Mouse (Mus musculus) neural tube, embryonic 15.5 days (tissue): ENCODE data around the gene Mtch2. TPM values are rescaled to one million over a fixed set of nuclear protein-coding genes. Genes with fewer than 3 reads are reported as not detected.

ENCODE experiments used
- ATAC-seq: fragments of 200-750 bp; cut with Nextera tagmentation; 2 replicates; pipeline ENCODE4 v1.8.0; 2017; ENCODE audit warnings: mild to moderate bottlenecking, moderate TSS enrichment, moderate library complexity; ENCODE audit not compliant: low FRiP score
- H3K27ac ChIP-seq: fragments of 300-500 bp; sonication (generic); replicated peaks from 2 replicates; pipeline ENCODE4 v1.5.1; 2015; ENCODE audit warnings: mild to moderate bottlenecking, inconsistent platforms
- H3K27me3 ChIP-seq: fragments of 300-500 bp; sonication (generic); replicated peaks from 2 replicates; pipeline ENCODE4 v1.6.1; 2015; ENCODE audit warnings: inconsistent platforms
- H3K36me3 ChIP-seq: fragments of 300-500 bp; sonication (generic); 2 replicates; pipeline ENCODE4 v1.6.1; 2015; ENCODE audit warnings: inconsistent platforms
- H3K4me1 ChIP-seq: fragments of 300-500 bp; sonication (generic); 2 replicates; pipeline ENCODE4 v1.6.1; 2015; ENCODE audit warnings: inconsistent platforms
- H3K4me2 ChIP-seq: fragments of 300-500 bp; sonication (generic); 2 replicates; pipeline ENCODE4 v1.6.1; 2015; ENCODE audit warnings: inconsistent platforms, mild to moderate bottlenecking, moderate library complexity
- H3K4me3 ChIP-seq: fragments of 300-500 bp; sonication (generic); replicated peaks from 2 replicates; pipeline ENCODE4 v1.5.1; 2015; ENCODE audit warnings: mild to moderate bottlenecking, inconsistent platforms
- H3K9ac ChIP-seq: fragments of 300-500 bp; sonication (generic); replicated peaks from 2 replicates; pipeline ENCODE4 v1.6.1; 2015; ENCODE audit warnings: mild to moderate bottlenecking, inconsistent platforms
- H3K9me3 ChIP-seq: fragments of 300-500 bp; sonication (generic); replicated peaks from 2 replicates; pipeline ENCODE4 v1.6.1; 2016; ENCODE audit warnings: inconsistent platforms
- WGBS: fragments of 180-500 bp; shearing (Covaris S2); methylation state at CpG from one replicate; pipeline ENCODE4 v1.1.7; 2015; ENCODE audit warnings: mixed read lengths; 5-methylcytosine and 5-hydroxymethylcytosine counted together
- polyA plus RNA-seq: library from polyadenylated mRNA; unstranded; fragments of >200 nt; fragmentation: Nextera tagmentation; extraction: Ambion mirVana; gene quantifications from 2 replicates; pipeline ENCODE4 v1.2.1, GENCODE M21; 2015

Mtch2 gene
- polyA plus RNA-seq, 1 experiment from 2014 or later, result 246 TPM

DNA sequence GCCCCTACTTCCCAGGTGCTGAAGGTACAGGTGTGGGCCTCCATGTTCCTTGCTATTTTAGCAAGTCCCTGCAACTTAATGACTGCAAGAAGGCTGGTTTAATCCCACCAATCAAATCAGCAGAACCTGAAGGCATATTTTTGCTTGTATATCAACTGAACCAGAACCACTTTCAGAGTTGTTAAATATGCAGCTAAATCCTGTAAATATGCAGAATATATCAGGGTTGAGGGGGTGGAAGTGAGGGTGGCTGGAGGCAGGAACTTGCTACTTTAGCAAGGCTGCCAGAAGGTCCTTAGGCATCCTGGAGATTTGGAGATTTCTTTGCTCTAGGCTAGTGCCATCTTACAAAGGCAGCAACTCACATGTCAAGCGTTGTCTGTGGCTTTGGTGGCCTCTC is 68.6 kb downstream of the Mtch2 start:
- ATAC-seq, result no peak
- Histone ChIP-seq H3K27me3 (no peaks in the 10 kb centered on the region), H3K4me2 (peak overlapping the region; percentile 85), H3K4me3 (no peak overlapping the region), H3K9ac (0 out of 2 replicates have a peak overlapping the region, but pooled peaks have one; percentile 7), H3K36me3 (peaks cover 18% of the 10 kb centered on the region), H3K4me1 (peaks cover 32% of the 10 kb centered on the region), H3K9me3 (no peaks in the 10 kb centered on the region), H3K27ac (no peak overlapping the region)
- WGBS, result 48% methylated on average over 1 of the region's 1 CpGs

Other genes with a start within 250 kb of the Mtch2 start
- 21.4 and 25.9 TPM in 2 replicates for gene Nup160, start 169.9 kb upstream of the Mtch2 start, polyA plus RNA-seq
- gene Fnbp4, start 101.8 kb upstream of the Mtch2 start, polyA plus RNA-seq, result 90.9 and 95.6 TPM in 2 replicates
- 0.14 and 0.18 TPM in 2 replicates for gene Agbl2, start 64.4 kb upstream of the Mtch2 start, polyA plus RNA-seq
- 123 and 207 TPM in 2 replicates for gene C1qtnf4, start 38.7 kb downstream of the Mtch2 start, polyA plus RNA-seq
- 48.6 and 55.3 TPM in 2 replicates for gene Kbtbd4, start 57.6 kb downstream of the Mtch2 start, polyA plus RNA-seq
- gene Ndufs3, start 57.7 kb downstream of the Mtch2 start, polyA plus RNA-seq, result 228 and 239 TPM in 2 replicates
- 86.6 and 89.5 TPM in 2 replicates for gene Celf1, start 93.2 kb downstream of the Mtch2 start, polyA plus RNA-seq
- 2.7 TPM in 2 replicates for gene Rapsn, start 188.5 kb downstream of the Mtch2 start, polyA plus RNA-seq
- gene Psmc3, start 206.9 kb downstream of the Mtch2 start, polyA plus RNA-seq, result 234 and 240 TPM in 2 replicates
- 35.5 and 43.2 TPM in 2 replicates for gene Slc39a13, start 223.3 kb downstream of the Mtch2 start, polyA plus RNA-seq
- gene Spi1, start 235.2 kb downstream of the Mtch2 start, polyA plus RNA-seq, result 3.6 and 6.7 TPM in 2 replicates